Mouse (Mus musculus): ENCODE results near the gene Kdm5b.

DNA sequence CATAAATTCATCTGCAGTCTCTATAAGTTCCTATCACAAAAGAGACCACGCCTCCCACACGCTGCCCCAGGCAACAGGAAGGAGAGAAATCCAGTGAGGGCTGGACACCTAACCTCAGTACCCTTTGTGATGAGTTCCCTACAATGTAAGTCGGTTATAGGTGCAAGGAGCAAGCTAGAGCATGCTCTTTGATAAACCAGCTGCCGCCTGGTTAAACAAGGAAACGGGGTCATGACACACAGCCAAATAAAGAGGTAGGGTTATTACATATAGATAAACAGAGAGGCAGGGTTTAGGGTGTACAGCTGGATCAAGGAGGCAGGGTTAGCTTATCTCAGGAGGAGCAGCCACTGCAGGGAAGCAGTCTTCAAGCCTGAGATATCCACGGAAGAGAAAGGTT is 33.2 kb upstream of the Kdm5b start:
- TF ChIP-seq POLR2A (IDR thresholded peaks at IDR 0.05; ENCODE audit: low read depth, low read length) (no peak), CTCF (IDR thresholded peaks at IDR 0.05; ENCODE audit: extremely low read depth, insufficient read length, insufficient replicate concordance, low read depth, low read length) (no peak)
